Mouse (Mus musculus) midbrain, embryonic 11.5 days (tissue): Measurements from ENCODE around the gene Slc7a11. TPM values are rescaled to one million over a fixed set of nuclear protein-coding genes. Genes with fewer than 3 reads are reported as not detected.
"Not testable (repeated sequence)": the region's sequence is repeated elsewhere in the genome, so short reads cannot be mapped to it uniquely, and the experiment has no call there.

ENCODE experiments used
- ATAC-seq: fragments of 200-750 bp; cut with Nextera tagmentation; 2 replicates; pipeline ENCODE4 v1.8.0; 2017; ENCODE audit warnings: moderate TSS enrichment, moderate library complexity; ENCODE audit not compliant: low FRiP score
- DNase-seq: peaks from one replicate; pipeline ENCODE4 v3.0.0; 2015; ENCODE audit warnings: low spot score; ENCODE audit errors: missing footprints
- H3K27ac ChIP-seq: fragments of 300-500 bp; sonication (generic); 2 replicates; pipeline ENCODE4 v1.5.1; 2014; ENCODE audit warnings: low read depth, low read length
- H3K27me3 ChIP-seq: fragments of 300-500 bp; sonication (generic); 2 replicates; pipeline ENCODE4 v1.6.1; 2014; ENCODE audit warnings: mild to moderate bottlenecking, low read length, moderate library complexity, mixed read lengths; ENCODE audit not compliant: control insufficient read depth, insufficient read depth
- H3K36me3 ChIP-seq: fragments of 300-500 bp; sonication (generic); 2 replicates; pipeline ENCODE4 v1.6.1; 2014; ENCODE audit warnings: mild to moderate bottlenecking, low read length, moderate library complexity, mixed read lengths; ENCODE audit not compliant: control insufficient read depth, insufficient read depth
- H3K4me1 ChIP-seq: fragments of 300-500 bp; sonication (generic); 2 replicates; pipeline ENCODE4 v1.6.1; 2014; ENCODE audit warnings: low read length; ENCODE audit not compliant: control insufficient read depth, insufficient read depth
- H3K4me2 ChIP-seq: fragments of 300-500 bp; sonication (generic); 2 replicates; pipeline ENCODE4 v1.6.1; 2014; ENCODE audit warnings: mild to moderate bottlenecking, moderate library complexity
- H3K4me3 ChIP-seq: fragments of 300-500 bp; sonication (generic); 2 replicates; pipeline ENCODE4 v1.5.1; 2014; ENCODE audit warnings: low read depth, low read length
- H3K9ac ChIP-seq: fragments of 300-500 bp; sonication (generic); 2 replicates; pipeline ENCODE4 v1.6.1; 2014; ENCODE audit warnings: low read length
- H3K9me3 ChIP-seq: fragments of 300-500 bp; sonication (generic); 2 replicates; pipeline ENCODE4 v1.6.1; 2016; ENCODE audit warnings: low read length; ENCODE audit not compliant: control insufficient read depth
- WGBS: fragments of 180-500 bp; shearing (Covaris S2); extraction: QIAGEN DNeasy Blood & Tissue Kit; methylation state at CpG from one replicate; pipeline ENCODE4 v1.1.7; 2014; 5-methylcytosine and 5-hydroxymethylcytosine counted together
- polyA plus RNA-seq: library from polyadenylated mRNA; unstranded; fragments of >200 nt; fragmentation: Nextera tagmentation; extraction: Ambion mirVana; gene quantifications from 2 replicates; pipeline ENCODE4 v1.2.1, GENCODE M21; 2014

Slc7a11 gene
- polyA plus RNA-seq, 1 experiment from 2014 or later, result 0.96 TPM

DNA sequence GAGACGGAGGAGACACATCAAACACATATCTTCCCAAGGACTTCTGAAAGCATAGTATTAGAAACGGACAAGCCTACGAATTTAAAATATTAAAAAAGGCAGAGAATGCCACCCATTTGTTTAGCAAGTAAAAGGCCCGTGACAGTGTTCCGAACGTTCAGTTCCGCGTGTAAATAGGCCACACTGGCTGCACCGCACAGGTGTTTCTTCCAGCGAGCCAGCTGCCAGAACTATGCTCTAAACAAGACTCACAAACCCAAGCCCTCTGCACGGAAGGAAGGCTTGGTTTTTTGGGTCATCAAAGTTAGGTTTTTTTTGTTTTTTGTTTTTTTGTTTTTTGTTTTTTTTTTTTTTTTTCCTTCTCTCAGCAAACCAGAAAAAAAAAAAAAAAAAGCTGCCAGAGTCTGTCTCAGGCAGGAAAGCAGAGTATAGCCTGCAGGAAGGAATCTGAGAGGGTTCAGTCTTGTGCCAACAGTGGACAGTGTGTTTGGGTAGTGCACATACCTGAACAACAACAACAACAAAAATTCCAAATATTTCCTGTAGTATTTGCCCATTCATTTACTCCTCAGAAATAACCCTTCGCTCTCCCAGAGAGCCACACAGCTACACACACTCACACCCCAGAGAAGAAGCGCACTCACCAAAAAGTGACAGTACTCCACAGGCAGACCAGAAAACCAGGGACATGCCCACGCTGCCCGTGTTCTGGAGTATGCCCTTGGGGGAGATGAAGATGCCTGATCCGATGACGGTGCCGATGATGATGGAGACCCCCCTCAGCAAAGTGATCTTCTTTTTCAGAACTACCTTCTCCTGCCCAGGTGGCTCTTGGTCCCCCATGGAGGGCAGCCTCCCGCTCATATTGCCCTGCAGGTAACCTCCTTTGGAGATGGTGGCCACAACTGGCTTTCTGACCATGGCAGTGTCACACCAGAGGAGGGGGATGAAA lies 797 bp downstream of the Slc7a11 start:
- Histone ChIP-seq H3K27me3 (no peaks in the 10 kb centered on the region), H3K9ac (no peak overlapping the region; the same call in 1 of the 2 replicates), H3K9me3 (no peaks in the 10 kb centered on the region), H3K27ac (no peak overlapping the region), H3K36me3 (no peaks in the 10 kb centered on the region), H3K4me1 (0 out of 2 replicates have a peak, but pooled peaks cover 6% of the 10 kb centered on the region), H3K4me2 (peak overlapping the region; percentile 56; the same call in 1 of the 2 replicates), H3K4me3 (0 out of 2 replicates have a peak overlapping the region, but pooled peaks have one; percentile 22)
- ATAC-seq (peak; percentile 43), DNase-seq (no peak)
- 80% methylated on average over 19 of the region's 19 CpGs for WGBS

- Histone ChIP-seq H3K9ac (no peak overlapping the region), H3K4me2 (no peak overlapping the region), H3K27me3 (no peaks in the 10 kb centered on the region), H3K27ac (no peak overlapping the region), H3K36me3 (no peaks in the 10 kb centered on the region), H3K4me3 (no peak overlapping the region), H3K4me1 (0 out of 2 replicates have a peak, but pooled peaks cover 6% of the 10 kb centered on the region), H3K9me3 (no peaks in the 10 kb centered on the region)
- DNase-seq (no peak), ATAC-seq (no peak)
- WGBS, result 89% methylated on average over 3 of the region's 3 CpGs
These were observed 2.1 kb downstream of the Slc7a11 start for GRCm38 (mm10) chr3:50441330-50441729.

- DNase-seq, result no peak
- no peaks in the 10 kb centered on the region for H3K36me3 ChIP-seq
- no peak overlapping the region for H3K4me3 ChIP-seq
- H3K9me3 ChIP-seq, result no peaks in the 10 kb centered on the region
- H3K27ac ChIP-seq, result no peak overlapping the region
- H3K4me2 ChIP-seq, result no peak overlapping the region
- 0 out of 2 replicates have a peak, but pooled peaks cover 6% of the 10 kb centered on the region for H3K4me1 ChIP-seq
- no peak overlapping the region for H3K9ac ChIP-seq
- WGBS, result 88% methylated on average over 2 of the region's 2 CpGs
- H3K27me3 ChIP-seq, result no peaks in the 10 kb centered on the region
- no peak for ATAC-seq
These were observed 3.0 kb downstream of the Slc7a11 start for GRCm38 (mm10) chr3:50440409-50440808.

DNA sequence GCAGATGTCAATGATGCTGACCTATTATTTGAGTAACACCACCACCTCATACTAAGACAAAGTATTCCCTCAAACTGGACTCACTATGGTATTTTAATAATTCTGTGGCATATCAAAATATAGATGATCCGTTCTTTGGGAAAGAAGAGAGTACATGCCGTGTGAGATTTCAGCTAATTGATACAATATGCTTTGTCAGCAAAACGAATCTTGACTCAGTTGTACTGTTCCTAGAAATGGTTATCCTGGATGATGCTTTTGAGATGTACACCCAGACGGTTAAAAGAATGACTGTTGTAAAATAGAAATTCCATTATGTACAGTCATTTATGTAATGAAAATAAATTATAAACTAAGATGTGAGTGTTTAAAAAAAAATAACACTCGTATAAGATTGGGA lies 4.0 kb downstream of the Slc7a11 start:
- Histone ChIP-seq H3K4me3 (no peak overlapping the region), H3K9ac (no peak overlapping the region), H3K27ac (no peak overlapping the region), H3K4me1 (0 out of 2 replicates have a peak, but pooled peaks cover 4% of the 10 kb centered on the region), H3K27me3 (no peaks in the 10 kb centered on the region), H3K9me3 (no peaks in the 10 kb centered on the region), H3K4me2 (no peak overlapping the region), H3K36me3 (no peaks in the 10 kb centered on the region)
- ATAC-seq, result no peak
- WGBS, result 94% methylated on average over 5 of the region's 5 CpGs
- no peak for DNase-seq

DNA sequence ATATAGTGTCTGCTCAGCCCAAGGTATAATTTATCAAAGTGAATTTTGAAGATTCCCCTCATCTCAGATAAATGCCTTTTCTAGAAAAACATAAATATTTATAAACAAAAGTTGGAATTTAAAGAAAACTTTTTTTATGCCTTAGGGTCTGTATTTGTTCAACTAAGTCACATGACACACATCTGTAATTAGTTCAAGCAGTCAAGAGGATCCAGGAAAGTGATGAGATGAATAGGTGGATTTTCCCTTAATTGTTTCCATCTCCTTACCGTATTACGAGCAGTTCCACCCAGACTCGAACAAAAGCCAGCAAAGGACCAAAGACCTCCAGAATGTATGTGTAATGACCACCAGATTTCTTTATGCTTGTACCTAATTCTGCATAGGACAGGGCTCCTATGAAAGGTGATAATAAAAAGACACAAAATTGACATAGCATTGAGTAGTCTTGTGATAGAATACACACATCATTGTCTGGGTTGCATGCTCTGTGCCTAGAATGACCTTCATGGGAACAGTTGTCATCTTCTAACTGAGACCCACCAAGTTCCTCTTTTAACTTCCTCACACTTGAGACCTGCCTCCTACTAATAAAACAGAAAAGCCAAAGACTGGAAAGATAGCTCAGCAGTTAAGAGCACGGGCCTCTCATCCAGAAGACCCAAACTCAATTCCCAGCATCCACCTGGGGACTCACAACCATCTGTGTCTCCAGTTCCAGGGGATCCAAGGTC lies 4.7 kb downstream of the Slc7a11 start:
- ATAC-seq, result no peak
- Histone ChIP-seq H3K27me3 (no peaks in the 10 kb centered on the region), H3K9me3 (no peaks in the 10 kb centered on the region), H3K4me3 (no peak overlapping the region), H3K4me1 (0 out of 2 replicates have a peak, but pooled peaks cover 4% of the 10 kb centered on the region), H3K27ac (no peak overlapping the region), H3K9ac (no peak overlapping the region), H3K36me3 (no peaks in the 10 kb centered on the region), H3K4me2 (no peak overlapping the region)
- DNase-seq, result no peak
- 60% methylated on average over 4 of the region's 4 CpGs for WGBS

- H3K9ac ChIP-seq, H3K4me2 ChIP-seq, H3K4me1 ChIP-seq, ATAC-seq, H3K9me3 ChIP-seq, H3K4me3 ChIP-seq, DNase-seq, H3K27me3 ChIP-seq, H3K36me3 ChIP-seq, H3K27ac ChIP-seq: not testable (repeated sequence)
- WGBS, result 75% methylated on average over 2 of the region's 2 CpGs
These were observed 5.3 kb downstream of the Slc7a11 start for GRCm38 (mm10) chr3:50438081-50438480.

GRCm38 (mm10) chr3:50436409-50436808 lies 7.0 kb downstream of the Slc7a11 start:
- DNase-seq, ATAC-seq, H3K4me3 ChIP-seq, H3K9ac ChIP-seq, H3K27ac ChIP-seq, H3K4me1 ChIP-seq, H3K36me3 ChIP-seq, H3K27me3 ChIP-seq, H3K9me3 ChIP-seq, H3K4me2 ChIP-seq: not testable (repeated sequence)
- WGBS, result 95% methylated on average over 2 of the region's 2 CpGs

DNA sequence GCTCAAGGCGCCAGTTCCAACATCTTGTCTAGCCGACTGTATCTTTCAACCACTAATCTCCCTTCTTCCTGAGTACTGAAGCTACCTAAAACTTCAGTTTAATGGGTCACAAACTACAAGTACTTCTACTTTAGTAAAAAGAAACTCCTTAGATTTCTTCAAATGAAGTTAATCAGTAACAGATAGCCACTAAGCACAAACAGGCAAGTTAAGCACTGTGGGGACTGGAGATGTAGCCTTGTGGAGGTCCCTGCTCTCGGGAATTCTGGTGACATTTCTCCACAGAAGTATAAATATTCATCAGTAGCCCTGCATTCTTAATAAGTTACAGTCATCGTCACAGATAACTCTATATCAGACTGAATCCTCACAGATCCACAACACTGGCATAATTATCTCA lies 9.6 kb downstream of the Slc7a11 start:
- ATAC-seq (no peak), DNase-seq (no peak)
- no peaks in the 10 kb centered on the region for H3K27me3 ChIP-seq
- no peak overlapping the region for H3K4me2 ChIP-seq
- H3K4me1 ChIP-seq, result no peaks in the 10 kb centered on the region
- H3K4me3 ChIP-seq, result no peak overlapping the region
- H3K9ac ChIP-seq, result no peak overlapping the region
- 77% methylated on average over 4 of the region's 4 CpGs for whole genome bisulfite sequencing
- no peak overlapping the region for H3K27ac ChIP-seq
- H3K36me3 ChIP-seq, result no peaks in the 10 kb centered on the region
- H3K9me3 ChIP-seq, result no peaks in the 10 kb centered on the region

DNA sequence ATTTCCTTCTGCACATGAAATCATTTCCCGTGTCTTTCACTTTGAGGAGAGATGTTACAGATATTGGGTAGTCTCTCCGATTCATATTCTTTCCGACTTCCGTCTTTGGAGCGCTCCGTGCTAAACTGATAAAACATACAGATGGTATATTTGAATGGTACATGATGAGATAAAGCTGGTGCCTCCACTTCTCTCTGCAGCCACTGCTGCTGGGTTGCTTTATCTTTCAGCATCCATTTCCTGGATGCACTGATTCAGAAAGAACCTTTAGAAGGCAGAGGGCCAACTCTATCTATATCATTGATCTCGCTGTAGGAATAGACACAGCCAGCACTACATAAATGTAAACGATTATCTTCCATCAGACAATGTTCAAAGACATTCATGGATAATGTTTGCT lies 12.6 kb downstream of the Slc7a11 start:
- no peak overlapping the region for H3K9ac ChIP-seq
- no peak overlapping the region for H3K4me3 ChIP-seq
- WGBS, result 94% methylated on average over 8 of the region's 8 CpGs
- H3K36me3 ChIP-seq, result no peaks in the 10 kb centered on the region
- no peaks in the 10 kb centered on the region for H3K27me3 ChIP-seq
- 0 out of 2 replicates have a peak, but pooled peaks cover 3% of the 10 kb centered on the region for H3K9me3 ChIP-seq
- ATAC-seq, result no peak
- DNase-seq, result no peak
- no peak overlapping the region for H3K27ac ChIP-seq
- H3K4me1 ChIP-seq, result no peaks in the 10 kb centered on the region
- no peak overlapping the region for H3K4me2 ChIP-seq
